Mouse (Mus musculus): ENCODE data around the gene Scly. TPM values are rescaled to one million over a fixed set of nuclear protein-coding genes. Genes with fewer than 3 reads are reported as not detected.

Gene Scly
- polyA plus RNA-seq (2011; ENCODE audit: insufficient read depth, insufficient read length, low replicate concordance, missing spikeins): 24.1 and 26.7 TPM in 2 replicates

- WGBS: under 1% methylated on average over 59 of the region's 65 CpGs
- TF ChIP-seq CTCF (IDR thresholded peaks at IDR 0.05; ENCODE audit: control insufficient read depth, insufficient read depth, low read length) (no peak), POLR2A (IDR thresholded peaks at IDR 0.05; ENCODE audit: borderline replicate concordance, control insufficient read depth, low read depth, low read length) (peak; percentile 86)
- H3K4me3 ChIP-seq (replicated peaks; ENCODE audit: control insufficient read depth, low read depth, low read length): peak within 1 kb of the TSS; percentile 96
- peak within 1 kb of the TSS; percentile 69 for H3K27ac ChIP-seq (ENCODE audit: control insufficient read depth, insufficient read depth, low read depth, low read length, poor library complexity)
- peaks cover 2% of the 10 kb centered on the region; the same call in 1 of the 2 replicates for H3K4me1 ChIP-seq (ENCODE audit: control insufficient read depth, insufficient read depth, low read length)
Observed at GRCm38 (mm10) chr1:91297799-91298744, at the start of gene Scly. Gene Scly, plus strand, starts transcription at chr1:91298338.

GRCm38 (mm10) chr1:91248970-91249369 is 49.2 kb upstream of the Scly start:
- TF ChIP-seq CTCF (IDR thresholded peaks at IDR 0.05; ENCODE audit: control insufficient read depth, insufficient read depth, low read length) (no peak), POLR2A (IDR thresholded peaks at IDR 0.05; ENCODE audit: borderline replicate concordance, control insufficient read depth, low read depth, low read length) (no peak)
- H3K4me3 ChIP-seq (replicated peaks; ENCODE audit: control insufficient read depth, low read depth, low read length): no peak overlapping the region
- no peak overlapping the region; the same call in 1 of the 2 replicates for H3K27ac ChIP-seq (ENCODE audit: control insufficient read depth, insufficient read depth, low read depth, low read length, poor library complexity)
- WGBS: 57% methylated on average over 4 of the region's 4 CpGs
- peaks cover 3% of the 10 kb centered on the region; the same call in 1 of the 2 replicates for H3K4me1 ChIP-seq (ENCODE audit: control insufficient read depth, insufficient read depth, low read length)

GRCm38 (mm10) chr1:91249564-91250414 is 48.3 kb upstream of the Scly start, which contains the start of gene Ube2f:
Gene Ube2f, plus strand, starts transcription at chr1:91250304.
- Histone ChIP-seq H3K27ac (ENCODE audit: control insufficient read depth, insufficient read depth, low read depth, low read length, poor library complexity) (peak within 1 kb of the TSS; percentile 89), H3K4me3 (replicated peaks; ENCODE audit: control insufficient read depth, low read depth, low read length) (peak within 1 kb of the TSS; percentile 96), H3K4me1 (ENCODE audit: control insufficient read depth, insufficient read depth, low read length) (peaks cover 3% of the 10 kb centered on the region; the same call in 1 of the 2 replicates)
- TF ChIP-seq POLR2A (IDR thresholded peaks at IDR 0.05; ENCODE audit: borderline replicate concordance, control insufficient read depth, low read depth, low read length) (peak; percentile 88; the same call in 1 of the 2 replicates), CTCF (IDR thresholded peaks at IDR 0.05; ENCODE audit: control insufficient read depth, insufficient read depth, low read length) (peak; percentile 25; the same call in 1 of the 2 replicates)
- WGBS: 3% methylated on average over 43 of the region's 43 CpGs

GRCm38 (mm10) chr1:91250415-91251147 is 47.6 kb upstream of the Scly start:
- Histone ChIP-seq H3K4me1 (ENCODE audit: control insufficient read depth, insufficient read depth, low read length) (peaks cover 3% of the 10 kb centered on the region; the same call in 1 of the 2 replicates), H3K27ac (ENCODE audit: control insufficient read depth, insufficient read depth, low read depth, low read length, poor library complexity) (peak overlapping the region; percentile 89), H3K4me3 (replicated peaks; ENCODE audit: control insufficient read depth, low read depth, low read length) (peak overlapping the region; percentile 96)
- TF ChIP-seq POLR2A (IDR thresholded peaks at IDR 0.05; ENCODE audit: borderline replicate concordance, control insufficient read depth, low read depth, low read length) (no peak), CTCF (IDR thresholded peaks at IDR 0.05; ENCODE audit: control insufficient read depth, insufficient read depth, low read length) (no peak)
- under 1% methylated on average over 67 of the region's 70 CpGs for WGBS

- TF ChIP-seq CTCF (IDR thresholded peaks at IDR 0.05; ENCODE audit: control insufficient read depth, insufficient read depth, low read length): no peak
- no peak for TF ChIP-seq POLR2A (IDR thresholded peaks at IDR 0.05; ENCODE audit: borderline replicate concordance, control insufficient read depth, low read depth, low read length)
- Histone ChIP-seq H3K4me1 (ENCODE audit: control insufficient read depth, insufficient read depth, low read length) (peaks cover 3% of the 10 kb centered on the region; the same call in 1 of the 2 replicates), H3K4me3 (replicated peaks; ENCODE audit: control insufficient read depth, low read depth, low read length) (peak overlapping the region; percentile 96), H3K27ac (ENCODE audit: control insufficient read depth, insufficient read depth, low read depth, low read length, poor library complexity) (peak overlapping the region; percentile 89)
- 8% methylated on average over 5 of the region's 5 CpGs for WGBS
Observed at GRCm38 (mm10) chr1:91251148-91251650, 46.9 kb upstream of the Scly start.

- WGBS: 25% methylated on average over 8 of the region's 8 CpGs
- Histone ChIP-seq H3K27ac (ENCODE audit: control insufficient read depth, insufficient read depth, low read depth, low read length, poor library complexity) (no peak overlapping the region), H3K4me1 (ENCODE audit: control insufficient read depth, insufficient read depth, low read length) (peaks cover 3% of the 10 kb centered on the region; the same call in 1 of the 2 replicates), H3K4me3 (replicated peaks; ENCODE audit: control insufficient read depth, low read depth, low read length) (peak overlapping the region; percentile 31)
- TF ChIP-seq POLR2A (IDR thresholded peaks at IDR 0.05; ENCODE audit: borderline replicate concordance, control insufficient read depth, low read depth, low read length) (no peak), CTCF (IDR thresholded peaks at IDR 0.05; ENCODE audit: control insufficient read depth, insufficient read depth, low read length) (peak; percentile 56)
Observed at GRCm38 (mm10) chr1:91251927-91252326, 46.2 kb upstream of the Scly start.

- Histone ChIP-seq H3K4me3 (replicated peaks; ENCODE audit: control insufficient read depth, low read depth, low read length) (no peak overlapping the region), H3K4me1 (ENCODE audit: control insufficient read depth, insufficient read depth, low read length) (peaks cover 2% of the 10 kb centered on the region; the same call in 1 of the 2 replicates), H3K27ac (ENCODE audit: control insufficient read depth, insufficient read depth, low read depth, low read length, poor library complexity) (peak overlapping the region; percentile 34; the same call in 1 of the 2 replicates)
- TF ChIP-seq CTCF (IDR thresholded peaks at IDR 0.05; ENCODE audit: control insufficient read depth, insufficient read depth, low read length): no peak
- no peak for TF ChIP-seq POLR2A (IDR thresholded peaks at IDR 0.05; ENCODE audit: borderline replicate concordance, control insufficient read depth, low read depth, low read length)
Observed at GRCm38 (mm10) chr1:91257918-91258317, 40.2 kb upstream of the Scly start.

Measured in bone marrow, adult 2 months (tissue).